Mouse (Mus musculus) embryo, embryonic 10.5 days (tissue): ENCODE results near the gene 2210010C04Rik.

Source experiments
- DNase-seq: peaks from one replicate; pipeline ENCODE4 v3.0.0-alpha.2; 2015; ENCODE audit warnings: low spot score

The 2210010C04Rik gene

DNA sequence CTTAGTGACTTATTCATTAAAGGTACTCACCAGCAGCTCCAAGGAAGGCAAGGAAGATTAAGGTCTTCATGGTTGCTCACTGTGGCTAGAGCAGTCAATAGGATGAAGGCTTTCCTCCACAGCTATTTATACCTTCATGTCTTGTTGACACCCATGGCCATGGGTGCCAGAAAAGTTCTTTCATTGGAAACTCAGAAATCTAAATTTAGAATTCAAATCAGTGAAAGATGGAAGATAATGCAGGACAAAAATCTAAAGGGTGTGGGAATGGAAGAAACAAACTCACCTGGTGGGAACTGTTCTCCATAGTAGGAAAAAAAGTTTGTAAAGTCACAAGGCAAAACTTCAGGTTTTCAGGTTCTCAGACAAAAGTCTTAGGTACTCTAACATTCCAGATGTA, at the start of gene 2210010C04Rik:
TSS of gene 2210010C04Rik (minus strand) at position 101 of the 400 bp plus-strand sequence.
- DNase-seq = no peak

DNA sequence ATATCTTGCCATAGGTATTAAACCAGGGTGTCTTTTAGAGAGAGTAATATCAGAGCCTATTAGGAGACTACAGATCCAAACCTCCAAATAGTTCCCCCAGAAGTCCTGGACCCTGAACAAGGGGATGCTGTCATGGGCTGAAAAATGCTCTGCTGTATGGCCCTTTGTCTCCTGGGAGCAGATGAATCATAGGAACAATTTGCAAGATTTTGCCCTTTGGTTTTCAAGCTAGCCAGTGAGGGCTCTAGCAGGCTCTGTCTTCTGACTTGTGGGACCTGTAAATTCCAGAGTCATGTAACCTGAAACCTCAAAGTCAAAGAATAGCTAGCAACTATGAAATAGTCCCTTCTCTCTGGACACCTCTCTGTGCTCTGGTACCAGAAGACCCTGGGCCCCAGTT, 44.8 kb upstream of the 2210010C04Rik start:
- DNase-seq = no peak

DNA sequence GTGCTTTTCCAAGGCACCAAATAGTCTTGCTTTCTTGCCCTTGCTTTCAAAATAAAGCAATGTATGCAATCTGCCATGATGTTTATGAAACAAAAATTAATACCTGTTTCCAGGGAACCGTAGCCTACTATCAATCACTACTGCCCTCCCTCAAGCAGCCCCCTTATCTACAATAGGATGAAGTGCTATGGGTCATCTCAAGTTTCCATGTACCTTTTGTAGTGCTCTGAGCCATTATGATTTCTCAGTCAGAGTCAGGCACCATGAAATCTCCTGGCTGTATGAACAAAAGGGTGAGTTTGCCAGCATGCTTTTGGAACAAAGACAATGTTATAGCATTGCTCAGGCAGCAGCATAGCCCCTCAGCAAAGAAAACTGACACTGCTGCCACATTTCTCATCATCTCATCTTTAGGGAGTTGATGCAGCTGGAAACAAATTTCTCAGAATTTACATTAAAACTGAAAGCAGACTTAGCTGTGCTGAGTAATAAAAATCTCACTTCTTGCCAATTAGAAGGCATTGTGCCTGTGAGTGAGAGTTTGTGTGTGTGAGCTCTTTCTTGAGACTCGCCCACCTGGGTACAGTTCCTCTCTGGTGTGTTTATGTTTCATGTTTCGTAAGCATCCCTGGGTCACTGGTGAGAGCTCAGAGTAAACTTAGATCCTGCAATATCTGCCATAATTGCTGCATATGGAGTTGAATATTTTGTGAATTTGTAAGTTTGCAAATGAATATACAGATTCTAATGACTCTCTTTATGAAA, 43.4 kb upstream of the 2210010C04Rik start:
- peak; percentile 36 for DNase-seq

DNA sequence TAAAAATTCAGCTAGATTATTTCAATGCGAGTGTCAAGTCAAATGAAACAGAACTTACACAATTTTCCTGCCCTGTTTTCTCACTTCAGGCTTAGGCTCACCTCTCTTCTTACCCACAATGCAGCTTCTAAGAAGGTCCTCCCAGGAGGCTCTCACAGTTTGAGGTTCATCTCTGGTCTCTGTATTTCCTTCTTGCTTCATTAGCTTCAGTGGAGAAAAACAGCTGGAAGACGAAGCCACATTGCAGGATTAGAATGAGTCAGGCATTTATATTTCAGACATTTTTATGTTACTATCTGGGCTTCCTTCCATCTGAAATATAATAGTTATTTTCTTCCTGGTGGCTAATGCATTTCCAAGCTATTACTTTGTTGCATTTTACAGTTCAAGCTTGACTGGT, 40.4 kb upstream of the 2210010C04Rik start:
- no peak for DNase-seq

DNA sequence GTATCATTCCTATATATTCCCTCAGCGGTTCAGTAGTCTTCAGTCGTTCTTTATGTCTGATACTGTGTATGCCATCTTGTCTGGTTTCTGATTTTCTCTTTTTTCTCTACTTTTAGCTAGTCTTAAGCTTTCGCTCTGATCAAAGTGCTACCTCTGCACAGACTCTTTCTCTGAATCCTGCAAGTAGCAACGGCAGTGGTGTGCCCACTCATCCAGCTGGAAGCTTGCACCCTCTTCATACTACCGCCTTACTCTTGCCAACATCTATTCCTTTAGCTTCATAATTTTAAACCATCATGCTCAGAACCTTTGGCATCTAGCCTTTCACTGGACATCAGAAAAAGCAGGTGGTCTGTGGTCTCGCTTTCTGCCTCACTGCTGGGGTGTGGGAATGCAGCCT, 28.0 kb upstream of the 2210010C04Rik start:
- no peak for DNase-seq

DNA sequence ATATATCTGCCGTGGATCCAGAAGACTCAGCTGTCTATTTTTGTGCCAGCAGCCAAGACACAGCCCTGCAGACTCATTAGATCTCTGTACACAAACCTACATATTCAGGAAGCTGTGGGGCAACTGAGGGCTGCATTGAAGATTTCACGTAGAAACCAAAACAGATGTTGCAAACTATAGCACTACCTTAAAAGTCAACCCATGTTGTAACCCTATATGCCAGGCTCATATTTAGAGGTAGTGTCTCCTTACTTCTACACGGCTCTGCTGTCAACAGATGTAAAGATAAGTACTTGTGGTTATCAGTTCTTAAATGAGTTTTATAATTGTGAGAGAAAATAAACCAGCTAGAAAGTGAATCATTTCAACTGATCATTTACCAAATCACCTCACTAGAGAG, 27.4 kb upstream of the 2210010C04Rik start:
- no peak for DNase-seq

DNA sequence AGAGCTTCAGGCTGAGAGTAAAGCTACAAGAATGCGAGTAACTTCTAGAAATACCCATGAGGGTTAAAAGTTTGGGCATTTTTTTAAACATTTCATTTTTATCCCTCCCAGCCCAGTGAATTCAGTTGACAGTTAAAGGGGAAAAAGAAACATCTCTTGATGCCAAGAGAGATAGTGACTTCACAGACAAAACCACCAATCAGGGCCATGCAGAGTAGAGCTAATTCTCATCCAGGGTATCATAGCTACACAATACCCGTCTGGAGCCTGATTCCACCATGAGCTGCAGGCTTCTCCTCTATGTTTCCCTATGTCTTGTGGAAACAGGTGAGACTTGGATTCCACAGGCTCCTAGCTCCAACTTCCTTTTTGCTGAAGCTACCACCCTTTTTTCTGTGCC, 26.8 kb upstream of the 2210010C04Rik start:
- no peak for DNase-seq

DNA sequence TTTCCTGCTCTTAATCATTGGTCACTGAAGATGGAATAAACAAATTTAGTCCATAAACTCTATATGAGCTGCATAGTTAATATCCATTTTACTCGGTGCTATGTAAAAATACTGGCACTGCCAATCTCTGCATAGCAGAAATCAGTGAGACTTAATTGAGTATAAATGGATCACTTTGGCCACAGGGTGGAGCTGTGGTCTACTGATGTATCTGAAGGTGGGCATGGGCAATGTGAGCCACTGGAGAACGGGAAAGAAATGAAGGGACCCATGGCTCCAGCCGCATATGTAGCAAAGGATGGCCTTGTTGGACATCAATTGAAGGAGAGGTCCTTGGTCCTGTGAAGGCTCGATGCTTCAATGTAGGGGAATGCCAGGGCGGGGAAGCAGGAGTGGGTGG, 25.8 kb upstream of the 2210010C04Rik start:
- DNase-seq = peak; percentile 10

DNA sequence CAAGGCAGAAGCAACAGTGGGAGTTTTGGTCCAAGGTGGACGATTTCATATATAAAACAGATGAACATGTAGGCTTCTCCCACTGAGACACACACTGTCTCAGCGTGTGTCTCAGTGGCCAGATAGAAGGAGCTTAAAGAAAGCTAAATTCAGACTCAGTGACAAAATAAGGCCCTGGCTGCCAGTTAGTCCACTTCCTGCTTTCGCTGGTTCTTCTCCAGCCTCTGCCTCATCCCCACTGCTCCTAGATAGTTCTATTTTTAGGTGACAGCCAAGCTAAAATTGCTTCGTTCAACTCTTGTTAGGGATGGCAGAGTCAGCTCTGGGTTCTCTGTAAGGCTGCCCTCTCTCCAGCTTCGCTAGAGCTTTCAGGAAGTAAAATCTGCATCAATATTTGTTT, 22.3 kb upstream of the 2210010C04Rik start:
- DNase-seq = no peak

DNA sequence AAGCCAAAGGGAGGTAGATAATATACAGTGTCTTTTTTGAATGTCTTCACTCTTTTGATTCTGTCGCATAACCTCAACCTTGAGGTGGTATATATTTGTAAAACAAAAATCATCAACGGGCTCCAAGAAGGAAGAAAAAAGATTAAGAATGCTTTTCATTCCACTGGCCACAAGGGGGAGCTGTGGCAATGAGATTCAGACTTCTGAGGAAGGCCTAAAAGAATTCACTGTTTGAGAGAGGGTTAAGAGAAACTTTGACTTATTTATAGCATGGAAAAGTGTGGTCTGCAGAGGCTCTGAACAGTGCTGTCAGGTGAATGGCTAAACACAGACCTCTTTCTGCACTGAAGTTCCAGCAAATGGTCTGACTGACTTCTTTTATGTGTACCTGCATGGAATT, 20.3 kb upstream of the 2210010C04Rik start:
- peak; percentile 72 for DNase-seq

DNA sequence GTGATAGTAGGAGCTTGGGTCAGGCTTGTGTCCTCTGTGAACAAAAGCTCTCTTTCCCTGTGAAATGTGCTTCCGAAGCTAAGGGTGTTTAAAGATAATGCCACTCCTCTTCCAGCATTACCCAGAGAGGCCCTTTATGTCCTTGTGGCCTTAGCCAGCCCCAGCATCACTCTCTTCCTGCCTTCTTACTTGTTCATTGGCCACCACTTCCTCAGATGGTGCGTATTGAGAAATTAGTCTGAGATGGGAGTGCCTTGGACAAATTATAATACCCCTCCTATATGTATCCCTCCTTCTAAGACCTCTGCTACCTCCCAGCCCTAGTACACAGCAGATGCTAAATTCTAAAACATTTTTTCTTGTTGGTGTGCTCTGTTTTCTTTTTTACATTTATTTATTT, 19.1 kb upstream of the 2210010C04Rik start:
- DNase-seq = no peak

DNA sequence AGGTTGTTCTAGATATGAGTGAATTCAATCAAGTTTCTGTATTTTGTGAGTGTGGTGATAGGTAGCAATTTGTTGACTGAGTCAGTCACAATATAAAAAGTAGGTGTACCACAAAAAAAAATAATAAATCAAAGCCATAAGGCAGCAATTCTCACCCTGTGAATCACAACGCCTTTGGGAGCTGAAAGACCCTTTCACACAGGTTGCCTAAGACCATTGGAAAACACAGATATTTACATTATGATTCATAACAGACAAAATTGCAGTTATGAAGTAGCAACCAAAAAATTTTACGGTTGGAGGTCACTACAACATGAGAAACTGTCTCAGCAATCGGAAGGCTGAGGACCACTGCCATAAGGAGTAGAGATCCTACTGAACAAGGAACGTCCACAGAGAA, 16.5 kb upstream of the 2210010C04Rik start:
- DNase-seq = no peak

DNA sequence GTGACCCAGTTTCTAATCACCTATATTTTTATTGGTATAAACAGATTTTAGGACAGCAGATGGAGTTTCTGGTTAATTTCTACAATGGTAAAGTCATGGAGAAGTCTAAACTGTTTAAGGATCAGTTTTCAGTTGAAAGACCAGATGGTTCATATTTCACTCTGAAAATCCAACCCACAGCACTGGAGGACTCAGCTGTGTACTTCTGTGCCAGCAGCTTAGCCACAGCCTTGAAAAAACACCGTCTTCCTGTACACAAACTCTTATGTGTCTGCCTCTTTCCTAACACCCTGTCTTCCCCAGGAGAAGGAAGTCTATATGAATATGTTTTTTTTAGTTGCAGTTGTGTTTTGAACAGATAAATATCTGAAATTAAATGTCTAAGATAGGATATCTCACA, 13.3 kb upstream of the 2210010C04Rik start:
- no peak for DNase-seq

DNA sequence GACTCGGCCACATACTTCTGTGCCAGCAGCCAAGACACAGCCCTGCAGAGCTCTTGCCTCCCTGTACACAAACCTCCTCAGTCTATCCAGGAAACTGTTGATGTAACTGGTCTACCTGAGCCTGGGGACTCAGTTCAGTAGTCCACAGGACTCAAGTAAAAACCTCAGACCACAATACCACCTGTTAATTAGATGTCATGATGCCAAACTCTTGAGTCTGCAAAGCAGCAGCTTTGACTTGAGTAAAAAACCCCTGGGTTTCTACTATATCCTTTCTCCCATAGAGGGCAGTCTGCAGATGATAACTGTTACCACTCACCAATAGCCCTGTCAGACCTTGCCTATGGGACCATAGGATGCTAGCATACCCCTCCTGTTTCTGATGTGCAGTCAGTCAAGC, 12.7 kb upstream of the 2210010C04Rik start:
- DNase-seq = no peak

DNA sequence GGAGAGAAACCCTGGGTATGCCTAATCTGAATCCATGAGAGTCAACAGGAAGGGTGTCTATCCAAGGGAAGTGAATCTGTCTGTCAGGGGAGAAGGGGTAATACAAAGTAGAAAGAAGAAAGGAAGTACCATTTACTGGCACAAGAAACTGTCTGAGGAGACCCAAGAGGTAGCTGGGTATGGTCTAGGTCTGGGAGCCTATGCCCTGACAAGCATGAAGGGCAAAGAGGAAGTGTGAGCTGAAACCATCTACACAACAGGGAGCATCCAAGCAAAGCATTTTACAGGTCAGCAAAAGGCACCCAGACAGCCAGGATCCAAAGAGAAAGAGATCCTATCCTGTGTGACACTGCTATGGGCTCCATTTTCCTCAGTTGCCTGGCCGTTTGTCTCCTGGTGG, 11.9 kb upstream of the 2210010C04Rik start:
- DNase-seq = no peak

DNA sequence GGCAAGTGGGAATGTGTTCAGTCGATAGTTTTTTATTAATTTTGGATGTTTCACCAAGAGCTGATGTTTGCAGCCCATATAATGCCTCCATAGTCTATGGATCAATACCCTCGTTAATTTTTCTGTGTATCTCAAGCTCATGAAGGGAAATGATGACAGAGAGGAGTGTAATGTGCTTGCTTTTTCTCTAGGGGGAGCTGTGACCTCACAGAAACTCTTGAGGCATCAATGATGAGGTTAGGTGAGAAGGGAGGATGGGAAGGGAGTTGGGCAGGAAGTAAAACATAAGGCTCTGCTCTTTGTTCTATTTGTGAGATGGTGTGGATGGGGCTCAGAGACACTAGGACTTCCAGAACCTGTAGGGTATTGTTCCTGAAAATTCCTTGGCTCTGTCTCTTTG, 11.2 kb upstream of the 2210010C04Rik start:
- no peak for DNase-seq

DNA sequence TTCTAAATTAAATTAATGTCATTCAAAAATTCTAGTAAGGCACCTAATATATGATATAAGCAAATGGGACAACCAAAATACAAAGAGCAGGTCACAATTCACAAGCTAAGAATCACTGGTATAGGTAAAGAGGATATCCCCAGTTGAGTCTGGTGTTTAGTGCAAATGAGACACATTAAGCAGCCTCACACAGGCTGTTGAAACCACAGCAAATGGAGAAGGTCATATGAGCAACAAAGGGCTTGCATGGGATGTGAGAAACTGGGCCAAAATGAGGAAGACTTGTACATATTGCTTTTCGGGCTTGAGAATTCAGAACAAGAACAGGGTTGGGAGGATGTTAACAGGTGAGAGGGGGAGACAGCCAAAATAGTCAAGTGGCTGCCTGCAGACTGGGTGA, 9.4 kb upstream of the 2210010C04Rik start:
- DNase-seq = no peak

DNA sequence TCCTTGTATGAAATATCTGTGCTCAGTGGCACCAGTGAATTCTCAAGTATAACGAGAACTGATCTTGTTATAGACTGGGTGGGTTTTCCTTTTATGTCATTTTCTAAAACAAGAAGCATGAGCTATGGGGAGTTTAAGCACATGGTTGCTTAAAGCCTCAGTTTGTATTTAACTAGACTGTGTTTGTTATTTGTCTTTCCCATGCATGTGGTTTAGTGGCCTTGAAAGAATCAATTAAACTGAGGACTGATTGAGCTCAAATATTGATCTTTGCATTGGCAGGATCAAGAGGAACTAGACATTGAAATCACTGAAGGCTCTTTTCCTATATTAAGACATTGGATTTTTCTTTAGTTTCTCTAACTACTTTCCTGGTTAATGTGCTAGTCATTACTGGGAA, 9.0 kb upstream of the 2210010C04Rik start:
- no peak for DNase-seq

DNA sequence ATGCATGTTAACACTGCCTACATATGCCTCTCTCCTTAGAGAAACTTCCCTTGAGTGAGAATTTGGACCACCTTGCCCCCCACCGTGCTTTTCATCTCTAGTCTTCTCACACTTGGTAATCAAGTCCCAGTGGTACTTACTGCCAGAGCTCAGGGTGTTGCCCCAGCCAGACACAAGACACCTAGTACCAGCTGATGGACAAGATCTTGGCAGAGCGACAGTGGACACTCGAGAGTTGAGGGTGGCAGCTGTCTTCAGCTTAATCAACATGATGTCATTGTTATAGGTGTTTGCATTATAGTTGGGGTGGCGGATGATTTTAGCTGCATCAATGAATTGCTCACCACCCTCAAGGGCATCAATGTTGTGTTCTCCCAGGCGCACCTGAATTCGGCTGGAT, 2.5 kb downstream of the 2210010C04Rik start:
- DNase-seq = no peak

DNA sequence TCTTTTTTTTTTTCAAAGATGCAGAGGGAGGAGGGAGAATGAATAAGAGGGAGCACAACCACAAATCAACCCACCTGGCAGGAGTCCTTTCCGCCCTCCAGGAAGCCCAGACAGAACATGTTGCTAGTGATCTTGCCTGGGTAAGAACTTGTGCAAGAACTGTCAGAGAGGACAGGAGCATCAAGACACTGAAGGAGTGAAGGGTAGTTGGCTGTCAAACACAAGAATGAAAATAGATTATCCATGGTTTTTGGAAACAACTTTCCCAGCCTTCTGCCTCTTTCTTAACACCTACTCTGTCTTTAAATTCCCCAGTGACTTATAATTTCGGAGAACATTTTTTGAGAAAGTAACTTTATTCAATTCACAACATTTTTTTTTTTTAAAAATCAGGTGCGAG, 3.1 kb downstream of the 2210010C04Rik start:
- no peak for DNase-seq

DNA sequence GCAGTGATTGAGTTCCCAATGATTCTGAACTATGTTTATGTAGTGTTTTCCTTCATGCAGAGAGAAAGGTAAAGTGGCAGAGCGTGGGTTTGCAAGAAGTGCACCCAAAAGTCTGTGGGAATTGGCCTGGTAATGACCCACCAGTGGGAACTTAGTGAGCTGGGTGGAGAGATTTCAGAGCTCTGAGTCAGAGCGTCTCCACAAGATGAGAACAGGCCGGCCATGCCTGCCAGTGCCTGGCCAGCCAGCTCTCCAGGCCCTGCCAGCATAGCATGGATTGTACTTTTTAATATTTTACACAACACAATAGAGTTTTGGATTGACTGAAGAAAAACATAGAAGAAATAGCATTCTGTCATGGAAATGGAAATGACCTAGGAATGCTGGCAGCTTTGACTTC, 4.5 kb downstream of the 2210010C04Rik start:
- no peak for DNase-seq

DNA sequence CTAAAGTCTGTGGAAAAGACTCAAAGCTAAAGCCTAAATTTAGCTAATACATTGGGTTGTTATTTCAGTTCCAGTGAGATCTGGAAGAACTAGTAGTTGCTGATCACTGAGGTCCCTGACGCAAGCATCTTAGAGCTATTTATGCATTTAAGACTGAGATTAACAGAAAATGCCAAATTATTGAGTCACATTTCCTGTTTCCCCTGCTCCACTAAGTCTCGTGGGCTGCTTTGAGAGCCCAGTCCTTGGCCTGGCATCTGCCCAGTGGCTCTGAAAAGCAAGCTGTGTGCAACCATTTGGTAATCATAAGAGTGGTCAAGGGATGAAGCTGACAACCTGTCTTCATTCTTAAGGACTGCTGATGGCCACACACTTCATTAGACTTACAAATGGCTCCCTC, 8.3 kb downstream of the 2210010C04Rik start:
- DNase-seq = no peak

DNA sequence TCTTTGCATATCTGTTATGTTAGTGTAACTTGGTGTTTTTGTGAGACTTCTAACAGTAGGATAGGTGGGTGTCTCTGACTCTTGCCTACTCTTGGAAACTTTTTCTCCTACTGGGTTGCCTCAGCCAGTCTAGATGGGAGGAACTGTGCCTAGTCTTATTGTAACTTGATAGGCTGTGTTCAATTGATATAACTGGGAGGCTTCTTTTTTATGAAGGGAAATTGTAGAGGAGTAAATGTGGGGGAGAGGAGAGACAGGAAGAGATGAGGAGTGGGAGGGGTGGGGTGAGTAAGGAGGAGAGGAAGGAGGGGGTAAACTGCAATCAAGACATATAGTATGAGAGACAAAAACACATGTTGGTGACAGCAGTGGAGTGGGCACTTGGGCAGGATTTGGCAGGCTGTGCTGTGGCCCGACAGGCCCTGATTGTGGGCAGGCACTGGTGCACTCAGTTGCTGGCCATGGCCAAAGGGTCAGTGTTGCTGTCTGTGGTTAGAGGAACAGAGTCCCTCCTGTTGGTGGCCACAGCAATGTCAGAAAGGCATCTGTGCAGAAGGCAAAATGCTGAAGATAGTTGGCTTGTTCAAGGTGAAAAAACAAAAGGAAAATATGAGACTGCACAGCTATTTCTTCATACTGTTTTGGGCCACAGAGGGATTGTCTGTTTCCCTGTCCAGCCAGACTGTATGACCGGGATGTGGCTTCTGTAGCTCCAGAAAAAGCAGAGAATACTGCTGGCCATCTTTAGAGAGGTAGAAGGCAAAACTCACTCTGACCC, 9.2 kb downstream of the 2210010C04Rik start:
- no peak for DNase-seq

DNA sequence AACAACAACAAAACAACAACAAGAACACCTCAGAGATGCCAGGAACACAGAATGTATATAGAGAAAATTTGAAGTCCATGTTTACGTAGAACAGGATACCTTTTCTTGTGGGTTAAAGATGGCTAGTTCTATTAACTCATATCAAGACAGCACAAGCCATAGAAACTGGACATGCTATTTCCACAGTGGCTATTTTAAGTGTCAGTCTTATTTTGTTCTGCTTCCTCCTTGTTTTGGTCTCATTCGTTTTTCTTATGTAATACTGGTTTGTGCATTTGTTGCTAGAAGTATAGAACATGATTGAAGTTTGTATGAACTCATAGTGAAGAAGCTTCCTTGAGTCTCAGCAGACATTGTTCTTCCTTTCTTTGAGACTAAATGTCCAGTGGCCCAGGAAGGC, 16.2 kb downstream of the 2210010C04Rik start:
- no peak for DNase-seq
